Mouse (Mus musculus): ENCODE measurements around the gene 1700037H04Rik. TPM values are rescaled to one million over a fixed set of nuclear protein-coding genes. Genes with fewer than 3 reads are reported as not detected.

The 1700037H04Rik gene
- polyA plus RNA-seq, 1 experiment from 2014 or later = 71.2 TPM

DNA sequence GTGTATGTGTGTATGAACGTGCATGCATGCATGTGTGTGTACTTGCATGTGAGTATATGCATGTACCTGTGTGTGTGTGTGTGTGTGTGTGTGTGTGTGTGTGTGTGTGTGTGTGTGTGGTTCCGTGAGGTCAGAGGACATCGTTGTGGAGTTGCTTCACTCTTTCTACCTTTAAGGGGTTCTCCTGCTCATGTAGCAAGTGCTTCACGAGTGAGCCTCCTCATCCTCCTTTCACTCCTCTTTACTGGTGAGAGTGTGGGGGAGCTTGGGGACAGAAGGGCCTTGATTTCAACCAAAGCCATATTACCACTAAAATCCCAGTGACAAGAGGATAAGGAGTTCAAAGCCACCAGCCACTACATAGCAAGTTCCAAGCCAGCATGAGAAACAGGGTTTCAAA lies 62.8 kb downstream of the 1700037H04Rik start:
- H3K4me3 ChIP-seq = no peak overlapping the region
- no peaks in the 10 kb centered on the region for H3K36me3 ChIP-seq (replicated peaks)
- no peak overlapping the region for H3K27ac ChIP-seq
- H3K4me1 ChIP-seq = no peaks in the 10 kb centered on the region
- WGBS = 75% methylated on average over 4 of the region's 4 CpGs
- no peak overlapping the region for H3K9ac ChIP-seq
- H3K27me3 ChIP-seq (replicated peaks) = no peaks in the 10 kb centered on the region
- no peak for ATAC-seq (replicated peaks)
- H3K4me2 ChIP-seq = no peak overlapping the region
- no peaks in the 10 kb centered on the region for H3K9me3 ChIP-seq

Other genes starting within 250 kb of the 1700037H04Rik start
- 39.4 and 43.1 TPM in 2 replicates for gene Gfra4, start 117.0 kb downstream of the 1700037H04Rik start, polyA plus RNA-seq (2015; fragmentation: Nextera tagmentation; extraction: Ambion mirVana)
- gene Adam33, start 96.3 kb downstream of the 1700037H04Rik start, polyA plus RNA-seq (2015; fragmentation: Nextera tagmentation; extraction: Ambion mirVana) = 1.3 and 2.1 TPM in 2 replicates
- 0.27 and 0.59 TPM in 2 replicates for gene Siglec1, start 73.3 kb downstream of the 1700037H04Rik start, polyA plus RNA-seq (2015; fragmentation: Nextera tagmentation; extraction: Ambion mirVana)
- gene Hspa12b, start 32.8 kb downstream of the 1700037H04Rik start, polyA plus RNA-seq (2015; fragmentation: Nextera tagmentation; extraction: Ambion mirVana) = 4.4 and 4.6 TPM in 2 replicates
- gene Gm11037, start 26.6 kb downstream of the 1700037H04Rik start, polyA plus RNA-seq (2015; fragmentation: Nextera tagmentation; extraction: Ambion mirVana) = not detected in 2 replicates
- 16.0 and 16.4 TPM in 2 replicates for gene Cenpb, start 20.0 kb upstream of the 1700037H04Rik start, polyA plus RNA-seq (2015; fragmentation: Nextera tagmentation; extraction: Ambion mirVana)
- 23.9 and 27.0 TPM in 2 replicates for gene Cdc25b, start 26.9 kb upstream of the 1700037H04Rik start, polyA plus RNA-seq (2015; fragmentation: Nextera tagmentation; extraction: Ambion mirVana)
- gene Spef1, start 27.2 kb upstream of the 1700037H04Rik start, polyA plus RNA-seq (2015; fragmentation: Nextera tagmentation; extraction: Ambion mirVana) = 10.6 and 11.3 TPM in 2 replicates
- gene Ap5s1, start 47.0 kb upstream of the 1700037H04Rik start, polyA plus RNA-seq (2015; fragmentation: Nextera tagmentation; extraction: Ambion mirVana) = 36.5 and 37.5 TPM in 2 replicates
- gene Mavs, start 74.0 kb upstream of the 1700037H04Rik start, polyA plus RNA-seq (2015; fragmentation: Nextera tagmentation; extraction: Ambion mirVana) = 5.7 and 7.6 TPM in 2 replicates
- gene Pank2, start 102.4 kb upstream of the 1700037H04Rik start, polyA plus RNA-seq (2015; fragmentation: Nextera tagmentation; extraction: Ambion mirVana) = 24.6 and 24.7 TPM in 2 replicates
- gene Rnf24, start 192.8 kb upstream of the 1700037H04Rik start, polyA plus RNA-seq (2015; fragmentation: Nextera tagmentation; extraction: Ambion mirVana) = 20.2 and 22.3 TPM in 2 replicates